Mouse (Mus musculus): ENCODE results near the gene Bglap3. TPM values are rescaled to one million over a fixed set of nuclear protein-coding genes. Genes with fewer than 3 reads are reported as not detected.
"Not testable (repeated sequence)": the region's sequence is repeated elsewhere in the genome, so short reads cannot be mapped to it uniquely, and the experiment has no call there.

The Bglap3 gene
- polyA plus RNA-seq, 1 experiment from 2014 or later: 0.44 TPM

DNA sequence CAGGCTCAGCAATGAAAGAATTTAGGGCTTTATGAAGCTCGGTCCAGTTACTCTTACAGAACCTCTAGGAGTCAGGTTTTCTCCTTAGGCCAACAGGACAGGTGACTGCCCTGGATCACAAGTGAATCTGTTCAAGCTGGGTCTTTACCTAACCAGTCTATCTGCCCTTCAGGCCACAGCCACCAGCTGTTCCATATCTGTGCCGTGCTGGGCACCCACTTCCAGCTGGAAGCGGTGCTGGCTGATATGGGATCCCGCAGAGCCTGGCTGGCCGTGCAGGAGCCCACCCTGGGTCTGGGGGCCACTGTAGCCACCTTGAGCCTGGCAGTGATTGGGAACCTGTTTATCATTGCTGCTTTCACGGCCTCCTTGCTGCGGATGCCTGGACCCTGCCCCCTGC, 5.0 kb downstream of the Bglap3 start:
- H3K4me1 ChIP-seq: peaks cover 33% of the 10 kb centered on the region
- 54% methylated on average over 4 of the region's 7 CpGs for WGBS
- H3K9me3 ChIP-seq; H3K27ac ChIP-seq; H3K4me3 ChIP-seq; DNase-seq (ENCODE audit: low spot score); H3K36me3 ChIP-seq: not testable (repeated sequence)
- peaks cover 37% of the 10 kb centered on the region for H3K27me3 ChIP-seq (ENCODE audit: insufficient read depth, poor library complexity, severe bottlenecking)

- peaks cover 37% of the 10 kb centered on the region for H3K27me3 ChIP-seq (ENCODE audit: insufficient read depth, poor library complexity, severe bottlenecking)
- DNase-seq (ENCODE audit: low spot score): peak; percentile 72
- 6% methylated on average over 21 of the region's 22 CpGs for WGBS
- H3K9me3 ChIP-seq, H3K27ac ChIP-seq: not testable (repeated sequence)
- peak overlapping the region; percentile 34 for H3K4me3 ChIP-seq
- H3K36me3 ChIP-seq: peaks cover 12% of the 10 kb centered on the region
- H3K4me1 ChIP-seq: peaks cover 39% of the 10 kb centered on the region
These were observed 5.6 kb downstream of the Bglap3 start for GRCm38 (mm10) chr3:88366830-88367428.

- Histone ChIP-seq H3K9me3 (peaks cover 8% of the 10 kb centered on the region; the same call in 1 of the 2 replicates), H3K4me1 (peaks cover 49% of the 10 kb centered on the region), H3K36me3 (peaks cover 23% of the 10 kb centered on the region), H3K4me3 (no peak overlapping the region), H3K27ac (no peak overlapping the region), H3K27me3 (ENCODE audit: insufficient read depth, poor library complexity, severe bottlenecking) (peaks cover 37% of the 10 kb centered on the region)
- WGBS: 29% methylated on average over 34 of the region's 34 CpGs
- DNase-seq (ENCODE audit: low spot score): peak; percentile 72
These were observed 6.7 kb downstream of the Bglap3 start for GRCm38 (mm10) chr3:88365705-88366361.

GRCm38 (mm10) chr3:88364337-88364736, 8.2 kb downstream of the Bglap3 start, which contains the start of gene Paqr6:
Paqr6 (plus strand) TSS chr3:88364584.
- Histone ChIP-seq H3K9me3 (no peaks in the 10 kb centered on the region), H3K36me3 (peaks cover 38% of the 10 kb centered on the region), H3K4me3 (peak within 1 kb of the TSS; percentile 40), H3K27ac (peak within 1 kb of the TSS; percentile 63), H3K4me1 (peaks cover 63% of the 10 kb centered on the region), H3K27me3 (ENCODE audit: insufficient read depth, poor library complexity, severe bottlenecking) (peaks cover 37% of the 10 kb centered on the region)
- peak; percentile 91 for DNase-seq (ENCODE audit: low spot score)
- WGBS: under 1% methylated on average over 16 of the region's 16 CpGs

DNA sequence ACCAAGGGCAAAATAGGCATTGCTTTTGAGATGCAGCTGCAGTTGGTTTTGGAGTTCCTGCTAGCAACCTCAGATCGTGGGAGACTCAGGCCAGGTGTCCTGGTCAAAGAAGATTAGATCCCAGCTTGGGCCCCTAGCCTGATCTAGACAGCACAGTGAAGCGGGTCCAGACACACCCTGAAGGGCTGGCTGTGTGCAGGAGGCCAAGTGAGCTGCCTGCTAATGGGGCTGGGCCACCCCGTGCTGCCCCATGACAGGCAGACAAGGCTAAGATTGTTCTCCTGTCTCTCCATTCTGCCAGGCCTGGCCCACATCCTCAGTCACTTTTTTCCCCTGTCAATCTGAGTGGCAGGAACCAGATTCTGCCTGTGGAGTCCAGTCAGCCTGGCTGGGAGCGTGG, 8.8 kb downstream of the Bglap3 start:
- peaks cover 34% of the 10 kb centered on the region for H3K27me3 ChIP-seq (ENCODE audit: insufficient read depth, poor library complexity, severe bottlenecking)
- WGBS: 50% methylated on average over 4 of the region's 4 CpGs
- peaks cover 69% of the 10 kb centered on the region for H3K4me1 ChIP-seq
- H3K27ac ChIP-seq: peak overlapping the region; percentile 63; the same call in 1 of the 2 replicates
- H3K4me3 ChIP-seq: peak overlapping the region; percentile 40; the same call in 1 of the 2 replicates
- H3K9me3 ChIP-seq: no peaks in the 10 kb centered on the region
- DNase-seq (ENCODE audit: low spot score): peak; percentile 88
- peaks cover 44% of the 10 kb centered on the region for H3K36me3 ChIP-seq

- DNase-seq (ENCODE audit: low spot score): peak; percentile 68
- H3K4me1 ChIP-seq: peaks cover 66% of the 10 kb centered on the region
- peaks cover 62% of the 10 kb centered on the region for H3K36me3 ChIP-seq
- 85% methylated on average over 2 of the region's 2 CpGs for WGBS
- no peak overlapping the region; the same call in none of the 2 replicates for H3K27ac ChIP-seq
- no peak overlapping the region for H3K4me3 ChIP-seq
- no peaks in the 10 kb centered on the region for H3K9me3 ChIP-seq
- H3K27me3 ChIP-seq (ENCODE audit: insufficient read depth, poor library complexity, severe bottlenecking): peaks cover 22% of the 10 kb centered on the region
These were observed 10.8 kb downstream of the Bglap3 start for GRCm38 (mm10) chr3:88361612-88362313.

DNA sequence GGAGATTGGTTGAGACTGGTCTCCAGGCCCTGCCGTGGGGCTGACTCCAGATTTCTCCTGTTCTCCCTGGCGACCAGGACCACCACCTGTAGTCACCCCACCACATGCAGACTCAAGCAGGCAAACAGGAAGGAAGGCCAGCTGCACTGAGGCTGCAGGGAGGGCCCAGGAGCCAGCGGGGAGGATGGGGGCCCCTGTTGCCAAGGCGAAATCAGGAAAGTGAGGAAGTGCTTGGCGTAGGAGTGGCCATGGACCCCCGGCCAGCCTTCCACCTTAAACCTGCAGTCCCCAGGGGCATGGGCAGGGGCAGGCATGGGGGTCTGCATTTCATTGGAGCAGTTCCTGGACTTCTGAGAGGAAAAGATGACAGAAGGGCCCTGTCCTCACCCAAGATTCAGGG, 11.4 kb downstream of the Bglap3 start:
- 81% methylated on average over 6 of the region's 6 CpGs for WGBS
- H3K4me3 ChIP-seq: no peak overlapping the region
- DNase-seq (ENCODE audit: low spot score): peak; percentile 75
- peaks cover 16% of the 10 kb centered on the region for H3K27me3 ChIP-seq (ENCODE audit: insufficient read depth, poor library complexity, severe bottlenecking)
- no peak overlapping the region for H3K27ac ChIP-seq
- H3K4me1 ChIP-seq: peaks cover 66% of the 10 kb centered on the region
- H3K9me3 ChIP-seq: no peaks in the 10 kb centered on the region
- H3K36me3 ChIP-seq: peaks cover 69% of the 10 kb centered on the region

DNA sequence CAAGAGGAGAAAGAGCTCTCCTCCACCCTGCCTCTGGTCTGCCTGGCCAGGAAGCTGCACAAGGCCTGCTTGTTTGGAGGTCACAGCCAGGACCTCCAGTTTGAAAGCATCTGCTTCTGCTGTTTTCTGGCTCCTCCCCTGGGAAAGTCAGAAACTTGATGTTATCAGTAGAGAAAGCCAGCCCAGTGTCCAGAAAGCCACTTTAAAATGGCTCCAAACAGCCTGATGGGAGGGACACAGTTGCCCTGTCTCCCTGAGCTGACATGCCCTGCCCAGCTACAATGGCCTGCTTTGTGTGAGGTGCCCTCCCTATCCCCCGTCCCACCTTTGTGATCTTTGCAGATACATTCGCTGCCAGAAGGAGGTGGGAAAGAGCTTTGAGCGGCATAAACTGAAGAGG, 12.6 kb downstream of the Bglap3 start:
- Histone ChIP-seq H3K9me3 (no peaks in the 10 kb centered on the region), H3K4me1 (peaks cover 61% of the 10 kb centered on the region), H3K27me3 (ENCODE audit: insufficient read depth, poor library complexity, severe bottlenecking) (peaks cover 5% of the 10 kb centered on the region), H3K36me3 (peaks cover 80% of the 10 kb centered on the region), H3K4me3 (no peak overlapping the region), H3K27ac (peak overlapping the region; percentile 52; the same call in 1 of the 2 replicates)
- 69% methylated on average over 3 of the region's 3 CpGs for WGBS
- DNase-seq (ENCODE audit: low spot score): peak; percentile 74

GRCm38 (mm10) chr3:88359584-88359983, 13.0 kb downstream of the Bglap3 start:
- WGBS: 61% methylated on average over 5 of the region's 5 CpGs
- Histone ChIP-seq H3K9me3 (no peaks in the 10 kb centered on the region), H3K27me3 (ENCODE audit: insufficient read depth, poor library complexity, severe bottlenecking) (peaks cover 1% of the 10 kb centered on the region; the same call in 1 of the 2 replicates), H3K36me3 (peaks cover 84% of the 10 kb centered on the region), H3K4me1 (peaks cover 57% of the 10 kb centered on the region), H3K4me3 (no peak overlapping the region), H3K27ac (peak overlapping the region; percentile 52; the same call in 1 of the 2 replicates)
- DNase-seq (ENCODE audit: low spot score): no peak

GRCm38 (mm10) chr3:88354396-88355165, 18.0 kb downstream of the Bglap3 start:
- DNase-seq (ENCODE audit: low spot score): peak; percentile 68
- Histone ChIP-seq H3K9me3 (no peaks in the 10 kb centered on the region), H3K4me3 (no peak overlapping the region), H3K4me1 (peaks cover 13% of the 10 kb centered on the region), H3K36me3 (peaks cover 99% of the 10 kb centered on the region), H3K27me3 (ENCODE audit: insufficient read depth, poor library complexity, severe bottlenecking) (no peaks in the 10 kb centered on the region), H3K27ac (no peak overlapping the region)
- WGBS: 92% methylated on average over 8 of the region's 8 CpGs

DNA sequence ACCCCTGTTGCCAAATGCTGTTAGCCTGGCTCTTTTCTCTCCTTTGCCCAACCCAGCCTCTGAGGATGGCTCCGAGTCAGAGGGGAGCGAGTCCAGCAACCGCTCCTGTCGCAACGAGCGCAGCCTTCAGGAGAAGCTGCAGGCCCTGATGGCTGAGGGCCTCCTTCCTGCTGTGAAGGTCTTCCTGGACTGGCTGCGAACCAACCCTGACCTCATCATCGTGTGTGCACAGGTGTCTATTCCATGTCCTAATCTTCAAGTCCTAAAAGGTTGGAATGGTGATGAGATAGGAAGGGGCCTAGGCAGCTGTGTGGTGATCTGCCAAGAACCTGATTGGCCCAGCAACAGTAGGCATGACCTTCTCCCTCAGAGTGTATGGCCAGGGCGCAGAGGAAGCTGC, 19.6 kb downstream of the Bglap3 start:
- peaks cover 99% of the 10 kb centered on the region for H3K36me3 ChIP-seq
- 0 out of 2 replicates have a peak, but pooled peaks cover 3% of the 10 kb centered on the region for H3K4me1 ChIP-seq
- no peaks in the 10 kb centered on the region for H3K9me3 ChIP-seq
- no peak for DNase-seq (ENCODE audit: low spot score)
- no peak overlapping the region for H3K4me3 ChIP-seq
- H3K27me3 ChIP-seq (ENCODE audit: insufficient read depth, poor library complexity, severe bottlenecking): no peaks in the 10 kb centered on the region
- H3K27ac ChIP-seq: no peak overlapping the region
- 95% methylated on average over 9 of the region's 9 CpGs for WGBS

GRCm38 (mm10) chr3:88350732-88351131, 21.8 kb downstream of the Bglap3 start:
- 0 out of 2 replicates have a peak, but pooled peaks cover 3% of the 10 kb centered on the region for H3K4me1 ChIP-seq

More at GRCm38 (mm10) chr3:88350732-88351131, 21.8 kb downstream of the Bglap3 start:
- Histone ChIP-seq H3K4me3 (no peak overlapping the region), H3K27me3 (ENCODE audit: insufficient read depth, poor library complexity, severe bottlenecking) (no peaks in the 10 kb centered on the region), H3K27ac (no peak overlapping the region), H3K9me3 (no peaks in the 10 kb centered on the region), H3K36me3 (peaks cover 100% of the 10 kb centered on the region)
- no peak for DNase-seq (ENCODE audit: low spot score)
- 72% methylated on average over 13 of the region's 13 CpGs for WGBS
